Mouse (Mus musculus): Measurements from ENCODE around the gene Myb.

DNA sequence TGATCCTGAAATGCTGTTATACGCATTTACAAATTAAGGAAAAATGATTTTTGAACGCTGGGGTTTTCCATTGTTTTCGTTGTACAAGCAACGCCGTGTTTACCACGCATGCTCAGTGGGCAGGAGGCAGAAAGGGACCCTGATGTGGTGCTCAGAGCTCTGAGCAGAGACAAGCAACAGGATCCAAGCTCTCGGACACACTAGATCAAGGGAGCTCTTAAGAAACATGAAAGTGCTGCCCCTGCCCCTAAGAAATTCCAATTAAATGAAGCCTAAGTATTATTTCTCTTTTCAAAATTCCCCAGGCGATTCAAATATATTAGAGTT is 28.5 kb upstream of the Myb start:
- TF ChIP-seq POLR2A (IDR thresholded peaks at IDR 0.05; ENCODE audit: low read depth, low read length) (peak; percentile 18; the same call in 1 of the 2 replicates), HCFC1 (IDR thresholded peaks at IDR 0.05; ENCODE audit: low read depth, low read length) (no peak), CTCF (conservative IDR thresholded peaks at IDR 0.05 in 1 of 2, IDR thresholded peaks at IDR 0.05 in 1 of 2; ENCODE audit: low read depth in 2 of 2, low read length in 2 of 2) (no peak), TBP (conservative IDR thresholded peaks at IDR 0.05; ENCODE audit: low read depth, low read length) (peak; percentile 18; the same call in 1 of the 2 replicates), POLR2AphosphoS2 (IDR thresholded peaks at IDR 0.05; ENCODE audit: low read depth, low read length) (no peak), NELFE (IDR thresholded peaks at IDR 0.05; ENCODE audit: low read depth, low read length) (no peak), ETS1 (conservative IDR thresholded peaks at IDR 0.05; ENCODE audit: low read depth, low read length) (no peak), ZNF384 (IDR thresholded peaks at IDR 0.05; ENCODE audit: low read depth, low read length) (no peak), ZC3H11A (IDR thresholded peaks at IDR 0.05; ENCODE audit: low read depth, low read length) (no peak), SMC3 (IDR thresholded peaks at IDR 0.05; ENCODE audit: low read depth, low read length) (no peak)
